ENCODE assay signal across 8 mouse cellular contexts in genomic region chr9:7836331-7836730, GRCm38 (mm10). TPM values are rescaled to one million over a fixed set of nuclear protein-coding genes. Genes with fewer than 3 reads are reported as not detected.
DNase-seq lines count a peak whose midpoint lies in the region; ATAC-seq and TF ChIP-seq lines count a peak whose summit lies in the region.

No protein-coding gene starts in this region.

- ATAC-seq in erythroid progenitor cell, adult 5-6 weeks (replicated peaks; ENCODE audit: low FRiP score, poor library complexity, severe bottlenecking), result peak; percentile 53
- peak; percentile 57 for ATAC-seq in heart, embryonic 14.5 days (ENCODE audit: insufficient number of reproducible peaks, insufficient read depth, low FRiP score, low read depth)

- H3K27ac ChIP-seq in ES-E14 (ENCODE audit: insufficient read depth, low read depth, low read length, poor library complexity, severe bottlenecking), result peak overlapping the region; percentile 85
- peak overlapping the region; percentile 98 for H3K27ac ChIP-seq in heart, embryonic 14.5 days (replicated peaks in 1 of 2; ENCODE audit: control insufficient read depth in 1 of 2, insufficient read depth in 1 of 2, low read depth in 2 of 2, low read length in 2 of 2)
- peak overlapping the region; percentile 90 for H3K27ac ChIP-seq in olfactory bulb, adult 2 months (ENCODE audit: insufficient read depth, low read depth, low read length)

- H3K27me3 ChIP-seq in heart, embryonic 14.5 days (ENCODE audit: control insufficient read depth, insufficient read depth, low read length), result no peaks in the 10 kb centered on the region

- peak overlapping the region; percentile 80 for H3K9ac ChIP-seq in ES-E14 (ENCODE audit: insufficient read depth, low read depth, low read length, poor library complexity, severe bottlenecking)
- H3K9ac ChIP-seq in heart, embryonic 14.5 days (ENCODE audit: low read length), result peak overlapping the region; percentile 95

- H3K9me3 ChIP-seq in ES-E14 (ENCODE audit: control insufficient read depth, insufficient read depth, low read depth, low read length), result no peaks in the 10 kb centered on the region
- H3K9me3 ChIP-seq in heart, embryonic 14.5 days (ENCODE audit: control insufficient read depth, low read length), result no peaks in the 10 kb centered on the region

- peak overlapping the region; percentile 80 for H3K4me2 ChIP-seq in heart, embryonic 14.5 days (ENCODE audit: low read length)

- TF ChIP-seq POLR2A in lung, adult 2 months (IDR thresholded peaks at IDR 0.05; ENCODE audit: borderline replicate concordance, extremely low read depth, low read depth, low read length), result no peak
- TF ChIP-seq POLR2A in olfactory bulb, adult 2 months (IDR thresholded peaks at IDR 0.05; ENCODE audit: insufficient read depth, low read depth, low read length), result no peak

- peaks cover 1 to 2% of the 10 kb centered on the region in 2 experiments; a peak in 2 of 4 replicates for H3K4me1 ChIP-seq in ES-E14 (ENCODE audit: control insufficient read depth in 2 of 2, insufficient read depth in 2 of 2, low read length in 2 of 2, poor library complexity in 1 of 2)
- H3K4me1 ChIP-seq in heart, embryonic 14.5 days (ENCODE audit: control insufficient read depth in 2 of 2, insufficient read depth in 2 of 2, low read length in 2 of 2), result peaks cover 0 to 21% of the 10 kb centered on the region in 2 experiments; a peak in 3 of 4 replicates
- H3K4me1 ChIP-seq in lung, adult 2 months (ENCODE audit: control insufficient read depth, insufficient read depth, low read length), result peaks cover 6% of the 10 kb centered on the region; the same call in 1 of the 2 replicates
- no peaks in the 10 kb centered on the region for H3K4me1 ChIP-seq in olfactory bulb, adult 2 months (ENCODE audit: control insufficient read depth, insufficient read depth, low read length)

- WGBS in heart, embryonic 14.5 days, result under 1% methylated on average over 16 of the region's 16 CpGs
- WGBS in lung, adult 2 months, result under 1% methylated on average over 16 of the region's 16 CpGs
- WGBS in olfactory bulb, adult 2 months, result 0% methylated on average over 16 of the region's 16 CpGs

- DNase-seq in ES-E14 (ENCODE audit: low read depth, low spot score), result peak; percentile 56
- peak; percentile 65 for DNase-seq in brain, adult 2 months (ENCODE audit: low read depth, low spot score)
- DNase-seq in kidney, postnatal 14 days, result peak; percentile 62
- peak; percentile 64 for DNase-seq in lung, adult 2 months
- peak; percentile 65 for DNase-seq in thymus, postnatal 14 days

- peak overlapping the region; percentile 79 for H3K4me3 ChIP-seq in ES-E14 (ENCODE audit: insufficient read depth in 1 of 2, low read depth in 1 of 2, low read length in 2 of 2, poor library complexity in 1 of 2, severe bottlenecking in 1 of 2)
- peak overlapping the region; percentile 74 to 75 for H3K4me3 ChIP-seq in heart, embryonic 14.5 days (ENCODE audit: control insufficient read depth in 1 of 2, insufficient read depth in 1 of 2, low read depth in 1 of 2, low read length in 2 of 2)
- H3K4me3 ChIP-seq in lung, adult 2 months (replicated peaks; ENCODE audit: extremely low read depth, low read depth, low read length), result peak overlapping the region; percentile 88
- H3K4me3 ChIP-seq in olfactory bulb, adult 2 months (ENCODE audit: insufficient read depth, low read depth, low read length), result peak overlapping the region; percentile 65

- in situ Hi-C loops in ES-E14 (cut with MboI; ENCODE audit: low sequenced_read_pairs in 2 of 2, unreplicated experiment in 2 of 2), result no loop called here

- TF ChIP-seq CTCF in lung, adult 2 months (IDR thresholded peaks at IDR 0.05; ENCODE audit: insufficient read depth, low read length), result no peak
- TF ChIP-seq CTCF in olfactory bulb, adult 2 months (IDR thresholded peaks at IDR 0.05; ENCODE audit: insufficient read depth, low read depth, low read length), result no peak

- H3K36me3 ChIP-seq in ES-E14 (ENCODE audit: control insufficient read depth, insufficient read depth, low read length, poor library complexity, severe bottlenecking), result peaks cover 2% of the 10 kb centered on the region; the same call in 1 of the 2 replicates
- H3K36me3 ChIP-seq in heart, embryonic 14.5 days (ENCODE audit: control insufficient read depth, insufficient read depth, low read length), result peaks cover 20% of the 10 kb centered on the region

TF ChIP-seq in ES-E14, 5 proteins besides CTCF, POLR2A, EP300 and RAD21:
- TF ChIP-seq CHD2 (IDR thresholded peaks at IDR 0.05; ENCODE audit: low read depth, low read length), result no peak
- no peak for TF ChIP-seq HCFC1 (IDR thresholded peaks at IDR 0.05; ENCODE audit: borderline replicate concordance, insufficient read depth, low read length)
- no peak for TF ChIP-seq ZC3H11A (IDR thresholded peaks at IDR 0.05; ENCODE audit: borderline replicate concordance, low read depth, low read length)
- TF ChIP-seq MAFK (IDR thresholded peaks at IDR 0.05; ENCODE audit: insufficient read depth, low read depth, low read length), result no peak
- no peak for TF ChIP-seq ZNF384 (IDR thresholded peaks at IDR 0.05; ENCODE audit: low read depth, low read length)

RNA-seq across cellular contexts. Expression of gene Birc2, which starts 0.5 kb away (rescaled TPM):
- 27.4 and 30.5 TPM in 2 replicates for total RNA-seq in ES-E14 (2012; rRNA removed)
- total RNA-seq in erythroid progenitor cell, adult 5-6 weeks (2015; ENCODE audit: low replicate concordance), result 56.6 and 59.9 TPM in 2 replicates
- 45.6 and 63.0 TPM in 2 replicates for total RNA-seq in erythroid progenitor cell, adult 5-6 weeks (2017; ENCODE audit: low replicate concordance)
- 29.5 and 32.6 TPM in 2 replicates for polyA plus RNA-seq in heart, embryonic 14.5 days (2014; fragmentation: Nextera tagmentation; extraction: Ambion mirVana)
- polyA plus RNA-seq in lung, adult 2 months (2012; rRNA removed), result 11.1 and 15.4 TPM in 2 replicates
- polyA plus RNA-seq in olfactory bulb, adult 2 months (2012; ENCODE audit: insufficient read depth, insufficient read length, low replicate concordance, missing spikeins), result not detected in 2 replicates

RNA-seq across cellular contexts. Expression of gene Birc3, which starts 36.7 kb away (rescaled TPM):
- total RNA-seq in ES-E14 (2012; rRNA removed), result 4.0 and 4.6 TPM in 2 replicates
- 6.7 and 12.3 TPM in 2 replicates for total RNA-seq in erythroid progenitor cell, adult 5-6 weeks (2015; ENCODE audit: low replicate concordance)
- total RNA-seq in erythroid progenitor cell, adult 5-6 weeks (2017; ENCODE audit: low replicate concordance), result 12.0 and 18.7 TPM in 2 replicates
- polyA plus RNA-seq in heart, embryonic 14.5 days (2014; fragmentation: Nextera tagmentation; extraction: Ambion mirVana), result 4.3 and 5.5 TPM in 2 replicates
- polyA plus RNA-seq in lung, adult 2 months (2012; rRNA removed), result 18.4 and 25.6 TPM in 2 replicates
- not detected in 2 replicates for polyA plus RNA-seq in olfactory bulb, adult 2 months (2012; ENCODE audit: insufficient read depth, insufficient read length, low replicate concordance, missing spikeins)

Comparison
In these comparisons a context has a peak if more than half of its experiments do, and no peak if none do; other contexts are left out.
1. Peak in every context shown above with its lines: DNase-seq, ATAC-seq, H3K4me3 ChIP-seq and H3K27ac ChIP-seq.